Mouse (Mus musculus) left cerebral cortex, adult 11 months (tissue): ENCODE measurements around the gene Zfp866.
A peak's percentile ranks its signal among the peaks of the same experiment; 100 is the strongest.

ENCODE experiments used
- DNase-seq: peaks from one replicate; pipeline ENCODE4 v3.0.0; 2022; ENCODE audit warnings: low spot score

Zfp866 gene

DNA sequence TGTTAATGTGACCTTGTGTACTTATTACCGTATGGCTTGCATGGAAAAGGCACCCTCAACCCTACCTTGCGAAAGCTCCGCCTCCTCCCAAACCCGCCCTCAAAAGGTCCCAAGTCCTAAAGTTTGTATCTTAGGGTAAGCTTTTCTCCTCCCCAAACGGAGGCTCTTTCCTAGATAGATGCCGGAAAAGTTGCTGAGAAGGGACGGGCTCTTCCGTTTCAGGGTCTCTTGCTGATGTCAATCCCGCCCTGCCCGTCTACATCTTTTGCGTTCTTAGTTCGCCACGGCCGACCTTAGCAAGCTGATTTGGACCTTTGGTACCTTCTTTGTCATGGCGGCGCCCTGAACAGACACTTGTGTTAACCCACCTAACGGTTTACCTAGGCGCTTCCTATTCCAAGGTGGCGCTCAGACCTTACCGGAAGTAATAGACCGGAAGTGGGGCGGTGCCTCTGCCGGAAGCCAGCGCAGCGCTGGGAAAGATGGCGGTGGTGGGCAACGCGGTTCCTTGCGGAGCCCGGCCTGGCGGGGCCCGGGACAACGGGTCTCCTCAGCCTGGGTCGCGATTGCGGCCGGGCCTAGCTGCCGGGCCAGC is at the start of gene Zfp866, which contains the start of gene Atp13a1:
Gene Zfp866 (minus strand): TSS at position 406 of the 595 bp plus-strand sequence.
Gene Atp13a1 (plus strand): TSS at position 391 of the 595 bp plus-strand sequence.
- peak; percentile 72 for DNase-seq

DNA sequence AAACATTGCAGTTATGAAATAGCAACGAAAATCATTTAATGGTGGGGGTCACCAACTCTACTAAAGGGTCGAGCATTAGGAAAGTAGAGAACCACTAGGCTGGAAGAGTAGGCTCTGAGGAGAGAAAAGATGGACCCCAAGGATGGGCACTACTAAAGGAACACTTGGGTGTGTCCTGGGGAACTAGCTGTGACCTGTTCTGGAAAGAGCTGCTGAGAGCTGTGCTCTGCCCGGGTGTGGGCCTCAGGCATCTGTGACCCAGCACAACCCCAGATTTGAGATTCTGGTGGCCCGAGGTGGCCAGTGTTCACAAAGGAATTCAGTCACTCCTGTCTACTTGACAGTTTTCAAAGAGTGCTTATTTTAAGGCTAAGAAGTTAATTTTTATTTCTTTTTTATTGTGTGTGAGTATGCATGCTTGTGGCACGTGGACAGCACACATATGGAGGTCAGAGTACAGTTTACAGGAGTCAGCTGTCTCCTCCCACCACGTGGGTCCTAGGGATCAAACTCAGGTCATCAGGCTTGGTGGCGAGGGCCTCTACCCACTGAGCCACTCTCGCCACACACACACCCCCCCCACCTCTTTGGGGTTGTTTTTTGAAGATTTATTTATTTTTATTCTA is 46.2 kb upstream of the Zfp866 start:
- no peak for DNase-seq

DNA sequence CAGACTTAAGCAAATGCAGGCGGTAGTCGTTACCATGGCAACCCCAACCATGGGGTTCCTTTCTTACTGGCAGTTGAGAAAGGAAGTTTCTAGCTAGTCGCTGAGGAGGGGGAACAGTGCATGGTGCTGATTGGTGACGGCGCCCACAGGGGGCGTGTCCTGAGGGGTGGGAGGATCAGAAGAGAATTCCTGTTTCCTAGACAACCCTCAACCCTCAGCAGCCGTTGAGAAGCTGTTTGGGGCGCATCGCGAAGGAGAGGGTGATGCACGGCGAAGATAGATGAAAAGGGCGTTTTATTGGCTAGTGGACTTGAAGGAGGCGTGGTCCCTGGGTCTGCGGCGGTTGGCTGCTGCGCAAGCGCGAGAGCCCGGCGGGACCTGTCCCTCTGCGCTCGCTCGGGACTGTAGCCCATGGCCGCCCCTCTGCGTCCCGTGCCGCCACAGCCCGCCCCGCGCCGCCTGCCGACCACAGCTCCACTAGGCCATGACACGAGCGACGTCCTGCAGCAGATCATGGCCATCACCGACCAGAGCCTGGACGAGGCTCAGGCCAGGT is 41.4 kb upstream of the Zfp866 start, which contains the start of gene Pbx4:
Gene Pbx4 (plus strand): TSS at position 194 of the 556 bp plus-strand sequence.
- peak; percentile 96 for DNase-seq

DNA sequence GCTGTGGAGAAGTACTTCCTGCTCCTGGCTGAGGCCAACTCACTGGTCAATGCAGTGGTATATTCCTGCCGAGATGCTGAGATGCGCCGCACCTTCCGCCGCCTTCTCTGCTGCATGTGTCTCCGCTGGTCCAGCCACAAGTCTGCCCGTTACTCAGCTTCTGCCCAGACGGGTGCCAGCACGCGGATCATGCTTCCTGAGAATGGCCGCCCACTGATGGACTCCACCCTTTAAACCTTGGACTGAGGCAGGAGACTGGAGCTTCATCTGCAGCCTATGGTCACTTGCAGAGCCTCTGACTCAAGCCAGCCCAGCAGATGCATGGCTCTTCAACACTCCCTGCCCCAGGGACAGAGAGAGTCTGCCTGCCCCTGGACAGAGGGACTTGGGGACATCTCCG is 35.4 kb upstream of the Zfp866 start:
- DNase-seq, result no peak

DNA sequence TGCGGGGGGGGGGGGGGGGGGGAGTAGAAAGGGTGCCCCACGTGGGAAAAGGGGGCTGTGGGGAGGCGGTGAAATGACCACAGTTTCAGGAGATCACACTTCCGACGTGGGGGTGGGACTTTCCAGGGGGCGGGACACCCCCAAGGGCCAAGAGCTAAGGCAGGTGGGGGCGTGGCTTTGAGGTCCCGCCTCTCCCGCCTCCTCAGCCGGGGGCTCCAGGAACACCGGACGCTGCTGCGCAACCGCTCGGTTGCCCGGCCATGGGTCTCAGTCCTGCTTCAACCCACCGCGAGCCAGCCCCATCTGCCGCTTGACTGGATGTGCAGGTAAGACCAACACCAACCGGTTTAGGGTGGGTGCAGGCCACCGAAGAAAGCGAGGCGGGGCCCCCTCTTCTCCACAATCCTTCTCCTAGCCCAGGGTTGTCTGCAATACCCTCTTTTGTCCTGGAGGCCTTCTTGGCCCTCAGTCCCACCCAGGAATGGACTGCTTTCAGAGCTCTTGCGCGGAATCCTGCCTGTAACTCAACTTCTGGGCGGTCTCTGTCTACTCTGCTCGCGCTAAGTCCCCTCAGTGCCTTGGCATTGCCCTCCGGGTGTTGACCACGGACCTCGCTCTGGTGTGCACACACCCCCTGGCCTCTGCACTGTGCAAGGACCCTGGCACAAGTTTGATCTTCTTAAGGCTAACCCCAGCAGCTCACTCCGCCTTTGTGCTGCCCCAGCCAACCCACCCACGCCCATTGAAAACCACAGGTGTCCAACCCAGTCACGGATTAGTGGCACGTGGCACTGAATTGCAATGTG is 31.6 kb upstream of the Zfp866 start, which contains the start of gene Lpar2:
Gene Lpar2 (plus strand): TSS at position 44 of the 806 bp plus-strand sequence.
- no peak for DNase-seq

DNA sequence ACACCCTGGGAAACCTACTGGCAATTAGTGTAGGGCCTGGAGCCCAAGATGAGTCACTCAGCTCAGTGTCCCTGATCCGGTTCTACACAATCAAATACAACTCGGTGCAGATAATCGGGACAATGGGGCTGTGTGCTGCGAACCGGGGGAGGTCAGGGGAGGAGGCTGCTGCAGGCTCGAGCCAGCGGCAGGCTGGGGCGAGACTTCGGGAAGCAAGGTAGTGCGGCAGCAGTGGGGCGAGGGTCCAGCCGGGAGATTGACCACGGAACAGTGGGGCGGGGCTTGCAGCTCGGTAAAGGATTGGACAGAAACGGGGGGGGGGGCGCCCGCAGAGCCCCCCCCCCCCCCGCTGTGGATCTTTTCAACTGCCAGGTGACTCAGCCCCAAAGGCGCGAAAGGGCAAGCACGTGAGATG is 31.0 kb upstream of the Zfp866 start:
- DNase-seq, result no peak

DNA sequence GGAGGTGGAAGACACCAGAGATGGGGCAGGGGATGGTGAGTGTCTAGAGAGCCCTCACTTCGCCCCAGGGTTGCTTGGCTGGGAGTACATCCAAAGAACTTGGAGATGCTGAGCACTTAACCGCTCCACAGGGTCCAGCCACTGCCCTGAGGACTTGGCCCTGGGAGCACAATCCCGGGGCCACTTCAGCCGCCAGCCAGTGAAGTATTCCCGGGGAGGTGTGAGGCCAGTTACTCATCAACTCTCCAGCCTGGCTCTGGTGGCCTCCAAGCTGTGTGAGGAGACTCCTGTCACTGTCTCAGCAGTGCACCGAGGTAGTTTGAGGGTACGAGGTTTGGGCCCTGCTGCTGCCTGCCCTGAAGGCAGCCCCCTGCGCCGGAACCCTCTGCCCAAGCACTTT is 29.5 kb upstream of the Zfp866 start:
- DNase-seq, result no peak

DNA sequence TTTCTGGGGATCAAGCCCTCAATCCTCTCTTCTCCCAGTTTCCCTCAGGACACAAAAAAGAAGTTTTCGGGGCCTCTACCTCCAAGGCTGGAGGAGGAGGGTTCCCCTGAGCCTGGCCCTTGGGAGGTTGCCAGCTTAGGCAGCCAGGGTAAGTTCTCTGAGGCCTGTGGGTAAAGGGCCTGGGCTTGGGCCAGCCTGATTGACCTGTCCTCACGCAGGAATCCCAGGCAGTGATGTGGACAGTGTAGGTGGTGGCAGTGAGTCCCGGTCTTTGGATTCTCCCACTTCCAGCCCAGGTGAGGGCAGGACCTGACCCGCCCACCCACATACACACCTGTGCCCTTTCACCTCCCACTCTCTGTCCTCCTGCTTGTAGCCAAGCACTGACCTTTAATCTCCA is 24.4 kb upstream of the Zfp866 start:
- DNase-seq, result no peak

DNA sequence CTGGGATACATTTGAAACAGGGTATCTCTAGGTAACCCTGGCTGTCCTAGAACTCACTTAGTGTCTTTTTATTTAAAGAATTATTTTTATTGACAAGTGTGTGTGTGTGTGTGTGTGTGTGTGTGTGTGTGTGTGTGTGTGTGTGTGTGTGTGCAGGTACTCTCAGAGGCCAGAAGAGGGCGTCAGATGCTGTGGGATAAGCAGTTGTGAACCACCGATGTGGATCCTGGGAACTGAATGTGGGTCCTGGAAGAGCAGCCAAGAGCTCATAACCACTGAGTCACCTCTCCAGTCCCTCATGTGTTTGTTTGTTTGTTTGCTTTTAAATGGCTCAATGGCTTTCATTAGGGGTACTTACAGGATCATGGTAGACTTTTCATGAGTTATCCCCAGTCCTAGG is 23.9 kb upstream of the Zfp866 start:
- DNase-seq, result no peak

DNA sequence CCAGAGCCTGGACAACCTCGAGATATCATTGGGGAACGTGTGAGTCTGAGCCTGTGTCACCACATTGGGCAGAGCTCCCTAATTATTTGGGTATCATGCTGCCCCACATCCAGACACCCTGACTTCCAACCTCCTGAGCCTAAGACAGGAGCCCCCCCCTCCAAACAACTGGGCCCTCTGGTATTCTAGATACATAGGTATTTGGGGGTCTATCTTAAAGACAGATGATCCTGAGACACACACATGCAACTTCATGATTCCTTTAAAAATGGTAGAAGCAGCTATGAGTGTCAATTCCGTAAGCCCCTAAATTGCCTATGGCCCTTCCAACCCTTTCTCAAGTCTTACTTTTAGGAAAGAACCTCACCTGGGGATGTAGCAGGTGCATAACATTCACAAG is 18.8 kb upstream of the Zfp866 start:
- DNase-seq, result no peak

DNA sequence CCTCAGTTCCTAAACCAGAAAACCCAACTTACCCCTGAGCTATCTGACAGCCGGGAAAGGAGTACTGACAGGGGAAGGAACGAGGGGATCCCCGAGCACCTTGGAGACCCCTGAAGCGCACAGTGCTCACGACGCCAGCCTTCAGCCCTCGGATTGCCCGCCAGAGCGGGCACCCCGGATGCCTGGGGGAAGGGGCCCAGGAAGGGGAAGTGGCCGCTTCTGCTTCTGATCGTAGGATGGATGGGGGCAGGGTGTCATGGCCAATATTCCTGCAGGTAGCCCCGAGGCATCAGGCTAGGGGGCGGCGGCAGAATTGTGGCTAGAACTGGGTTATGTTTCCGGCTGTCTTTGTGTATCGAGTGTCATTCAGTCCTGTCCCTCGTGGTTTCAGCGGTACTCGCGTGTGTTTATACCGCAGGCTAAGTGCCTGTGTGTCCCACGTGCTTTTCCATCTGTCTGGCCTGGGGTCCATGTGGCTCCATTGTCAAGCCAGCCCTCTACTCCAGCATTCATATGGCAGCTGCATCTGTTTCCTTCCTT is 18.0 kb upstream of the Zfp866 start:
- DNase-seq, result no peak

DNA sequence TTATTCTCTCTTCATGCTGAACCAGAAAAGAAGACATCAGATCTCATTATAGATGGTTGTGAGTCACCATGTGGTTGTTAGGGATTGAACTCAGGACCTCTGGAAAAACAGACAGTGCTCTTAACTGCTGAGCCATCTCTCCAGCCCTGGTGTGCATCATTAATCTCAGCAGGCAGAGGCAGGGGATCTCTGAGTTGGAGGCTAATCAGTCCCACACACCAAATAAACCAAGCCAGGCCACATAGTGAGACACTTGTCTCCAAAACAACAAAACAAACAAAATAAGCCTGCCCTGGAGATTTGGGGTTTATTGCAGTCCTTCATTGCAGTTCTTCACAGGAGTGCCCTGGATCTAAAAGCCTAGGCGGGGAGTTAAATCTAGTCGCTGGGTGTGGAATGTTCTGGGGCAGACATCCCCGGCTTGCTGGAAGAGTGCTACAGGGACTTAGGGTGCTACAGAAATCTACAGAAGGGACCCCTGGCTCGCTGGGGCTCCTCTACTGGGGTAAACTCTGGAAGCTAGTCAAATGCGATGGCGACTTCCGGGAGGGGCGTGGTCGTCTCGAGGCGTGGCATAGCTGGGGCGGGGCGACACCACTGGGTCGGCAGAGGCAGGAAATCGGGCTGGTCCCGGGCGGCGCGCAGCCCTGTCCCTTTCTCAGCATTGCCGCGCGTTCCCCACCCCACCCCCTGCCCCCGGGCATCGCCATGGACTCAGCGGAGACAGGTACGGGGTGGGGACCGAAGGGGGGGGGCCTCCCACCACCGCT is 17.3 kb upstream of the Zfp866 start, which contains the start of gene Gmip:
Gene Gmip (plus strand): TSS at position 586 of the 770 bp plus-strand sequence.
- no peak for DNase-seq

DNA sequence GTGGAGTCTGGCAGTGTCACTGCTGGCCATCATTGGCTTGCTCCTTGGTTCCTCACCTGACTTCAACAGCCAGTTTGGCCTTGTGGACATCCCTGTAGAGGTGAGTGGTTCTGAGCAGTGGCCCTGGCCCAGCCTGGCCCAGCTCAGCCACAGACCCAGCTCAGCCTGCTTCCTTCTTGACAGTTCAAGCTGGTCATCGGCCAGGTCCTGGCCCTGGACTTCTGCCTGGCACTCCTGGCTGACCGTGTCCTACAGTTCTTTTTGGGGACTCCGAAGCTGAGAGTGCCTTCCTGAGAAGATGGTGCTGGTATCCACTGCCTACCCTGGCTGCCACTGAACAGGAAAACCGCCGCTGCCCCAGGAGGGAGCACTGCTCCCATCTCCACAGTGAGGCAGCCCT is 16.3 kb upstream of the Zfp866 start:
- DNase-seq, result no peak

DNA sequence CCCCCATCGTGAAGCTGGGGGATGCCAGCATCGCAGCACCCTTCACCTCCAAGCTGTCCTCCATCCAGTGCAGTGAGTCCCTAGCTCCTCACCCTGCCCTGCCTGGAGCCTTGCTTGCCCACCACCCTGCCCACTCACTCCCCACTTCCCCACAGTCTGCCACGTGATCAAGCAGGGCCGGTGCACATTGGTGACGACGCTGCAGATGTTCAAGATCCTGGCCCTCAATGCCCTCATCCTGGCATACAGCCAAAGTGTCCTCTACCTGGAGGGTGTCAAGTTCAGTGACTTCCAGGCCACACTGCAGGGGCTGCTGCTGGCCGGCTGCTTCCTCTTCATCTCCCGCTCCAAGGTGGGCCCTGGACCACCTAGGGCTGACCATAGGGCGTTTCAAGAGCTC is 14.5 kb upstream of the Zfp866 start:
- DNase-seq, result no peak

DNA sequence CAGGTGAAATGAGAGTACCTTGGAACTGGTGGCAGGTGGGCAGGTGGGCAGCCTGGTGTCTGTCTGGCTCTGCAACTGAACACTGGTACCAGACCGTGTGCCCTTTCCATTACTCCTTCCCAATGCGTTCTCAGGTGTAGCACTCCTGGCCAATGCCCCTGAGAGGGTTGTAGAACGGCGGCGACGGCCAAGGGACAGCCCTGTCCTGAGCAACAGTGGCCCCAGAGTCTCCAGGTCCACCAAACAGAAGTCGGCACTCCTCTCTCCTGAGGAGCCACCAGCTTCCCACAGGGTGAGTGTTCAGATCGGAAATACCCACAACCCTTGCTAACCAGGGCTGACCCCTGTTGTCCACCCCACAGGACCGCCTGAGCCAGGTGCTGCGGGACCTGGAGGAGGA is 14.1 kb upstream of the Zfp866 start:
- no peak for DNase-seq

DNA sequence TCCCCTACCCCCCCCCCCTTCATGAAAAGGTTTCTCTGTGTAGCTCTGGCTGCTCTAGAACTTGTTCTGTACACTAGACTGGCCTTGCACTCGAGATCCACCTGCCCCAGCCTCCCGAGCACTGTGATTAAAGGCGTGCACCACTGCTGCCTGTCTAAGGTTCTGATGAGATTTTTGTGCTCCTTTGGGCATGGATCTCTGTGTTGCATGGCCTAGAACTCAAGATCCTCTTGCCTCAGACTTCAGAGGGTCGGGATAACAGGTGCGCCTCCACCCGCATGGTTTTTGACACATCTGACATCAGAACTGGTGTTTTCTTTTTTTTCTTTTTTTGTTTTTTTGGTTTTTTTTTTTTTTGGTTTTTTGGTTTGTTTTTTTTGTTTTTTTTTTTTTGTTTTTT is 13.6 kb upstream of the Zfp866 start:
- no peak for DNase-seq

DNA sequence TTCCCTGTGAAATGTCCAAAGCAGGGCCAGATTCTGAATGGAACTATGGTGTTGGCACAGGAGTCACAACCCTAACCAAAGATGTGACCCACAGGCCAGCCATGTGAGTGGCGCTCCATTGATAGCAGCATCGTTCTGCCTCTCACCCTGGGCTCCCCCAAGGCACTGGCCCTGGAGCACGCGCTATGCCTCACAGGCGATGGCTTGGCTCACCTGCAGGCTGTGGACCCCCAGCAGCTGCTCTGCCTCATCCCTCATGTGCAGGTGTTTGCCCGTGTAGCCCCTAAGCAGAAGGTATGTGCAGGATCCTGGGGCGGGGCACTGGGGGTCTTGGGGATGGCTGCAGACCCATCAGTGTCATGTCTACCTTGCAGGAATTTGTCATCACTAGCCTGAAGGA is 12.4 kb upstream of the Zfp866 start:
- no peak for DNase-seq

DNA sequence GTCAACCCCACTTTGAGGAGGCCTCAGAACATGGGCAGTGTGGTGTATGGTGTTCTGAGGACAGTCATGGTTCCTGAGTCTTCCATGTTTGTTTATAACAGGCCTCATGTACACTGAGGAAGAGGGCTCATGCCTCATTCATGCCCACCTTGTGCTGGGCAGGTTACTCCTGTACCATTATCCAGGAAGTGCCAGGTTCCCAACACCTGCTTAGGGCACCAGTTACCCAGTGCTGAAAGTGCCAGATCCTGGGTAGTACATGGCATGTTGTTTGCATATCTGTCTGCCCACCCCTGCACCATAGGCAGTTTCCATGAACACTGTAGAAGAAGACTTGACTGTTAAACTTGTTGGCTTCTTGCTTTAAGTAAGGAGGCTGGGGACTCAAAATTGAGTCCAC is 11.2 kb upstream of the Zfp866 start:
- DNase-seq, result no peak

DNA sequence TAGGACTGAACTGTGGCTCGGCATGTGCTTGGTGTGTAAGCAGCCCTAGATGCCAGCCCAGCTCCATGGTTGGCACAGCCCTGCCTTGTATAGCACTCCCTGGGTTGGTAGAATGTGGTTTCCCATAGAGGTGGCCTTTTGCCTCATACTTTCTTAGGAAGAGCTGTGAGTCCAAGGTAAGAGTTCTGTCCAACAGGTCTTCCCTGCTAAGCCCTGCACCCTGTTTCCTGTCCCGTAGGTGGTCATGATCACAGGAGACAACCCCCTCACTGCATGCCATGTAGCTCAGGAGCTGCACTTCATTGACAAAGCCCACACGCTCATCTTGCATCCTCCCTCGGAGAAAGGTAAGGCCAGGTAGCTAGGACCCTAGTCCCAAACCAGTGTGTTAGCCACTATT is 10.8 kb upstream of the Zfp866 start:
- no peak for DNase-seq

DNA sequence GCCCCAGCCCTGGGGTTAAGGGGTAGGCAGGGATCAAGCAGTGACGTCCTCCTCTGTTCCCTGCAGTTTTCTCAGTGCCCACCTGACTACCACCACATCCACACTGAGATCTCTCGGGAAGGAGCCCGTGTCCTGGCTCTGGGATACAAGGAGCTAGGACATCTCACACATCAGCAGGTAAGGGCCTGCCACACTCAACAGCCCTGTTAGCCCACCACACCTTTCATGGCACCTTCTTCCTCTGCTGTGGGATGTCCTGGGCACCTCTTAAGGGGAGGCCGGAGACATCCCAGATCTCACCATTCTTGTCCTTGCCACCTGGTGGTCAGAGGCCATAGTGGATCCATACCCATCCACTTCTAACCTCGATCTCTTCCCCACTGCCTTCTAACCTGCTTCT is 9.0 kb upstream of the Zfp866 start:
- no peak for DNase-seq

DNA sequence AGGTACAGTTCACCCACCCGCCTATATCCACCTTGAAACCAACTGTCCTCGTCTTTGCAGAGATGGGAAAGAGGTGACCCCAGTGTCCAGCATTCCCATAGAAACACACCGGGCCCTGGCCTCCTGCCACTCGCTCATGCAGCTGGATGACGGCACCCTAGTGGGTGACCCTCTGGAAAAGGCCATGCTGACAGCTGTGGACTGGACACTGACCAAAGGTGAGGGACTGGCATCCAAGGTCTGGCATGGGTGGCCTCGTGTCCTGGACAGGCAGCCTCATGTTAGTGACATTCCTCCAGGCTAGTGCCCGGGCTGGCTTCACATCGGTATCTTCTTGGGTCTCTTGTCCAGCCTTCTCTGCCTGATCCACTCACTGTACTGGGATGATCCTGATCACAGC is 8.3 kb upstream of the Zfp866 start:
- no peak for DNase-seq

DNA sequence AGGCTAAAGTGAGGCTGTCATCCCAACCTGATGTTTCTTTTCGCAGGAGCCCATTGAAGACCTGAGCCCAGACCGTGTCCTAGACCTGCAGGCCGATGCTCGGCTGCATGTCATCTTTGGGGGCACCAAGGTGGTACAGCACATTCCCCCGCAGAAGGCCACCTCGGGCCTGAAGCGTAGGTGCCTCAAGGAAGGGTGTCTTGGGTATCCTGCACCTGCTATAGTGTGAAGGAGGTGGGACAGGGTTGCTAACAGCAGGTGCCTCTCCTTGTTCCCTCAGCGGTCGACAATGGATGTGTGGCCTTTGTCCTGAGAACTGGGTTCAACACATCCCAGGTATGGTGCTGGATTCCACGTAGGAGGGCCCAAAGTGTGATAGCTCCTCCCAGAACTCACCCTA is 6.7 kb upstream of the Zfp866 start:
- no peak for DNase-seq
